Mouse (Mus musculus): ENCODE measurements at regions not wholly inside any gene's neighbourhood (a gene's known extent, or its start where the extent isn't known, plus 50 kb on each side); places are given as distances from the start of the nearest gene placed in this dataset.

DNA sequence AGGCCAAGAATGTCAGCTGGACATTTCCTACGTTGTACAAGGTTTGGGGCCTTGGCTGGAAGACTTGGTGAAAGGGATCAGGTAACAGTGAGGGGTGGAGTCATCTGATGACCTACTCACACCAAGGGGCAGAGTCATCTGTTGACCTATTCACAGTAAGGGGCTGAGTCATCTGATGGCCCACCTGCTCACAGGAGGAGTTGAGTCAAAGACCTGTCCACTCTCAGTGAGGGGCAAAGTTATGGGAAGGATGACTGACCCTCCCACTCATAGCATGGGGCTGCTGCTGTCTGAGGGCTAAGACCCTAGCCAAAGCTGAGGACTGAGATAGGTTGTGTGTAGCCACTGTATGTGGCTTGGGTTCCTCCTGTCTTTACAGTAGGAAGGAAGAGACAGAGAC lies 107.2 kb upstream of the Camk1g start:
- TF ChIP-seq CTCF (IDR thresholded peaks at IDR 0.05; ENCODE audit: low read depth, low read length) (no peak), POLR2A (IDR thresholded peaks at IDR 0.05; ENCODE audit: borderline replicate concordance, low read depth, low read length) (no peak)
